Mouse (Mus musculus): Measurements from ENCODE around the gene Aak1. TPM values are rescaled to one million over a fixed set of nuclear protein-coding genes. Genes with fewer than 3 reads are reported as not detected.
"Not testable (repeated sequence)": the region's sequence is repeated elsewhere in the genome, so short reads cannot be mapped to it uniquely, and the experiment has no call there.

The Aak1 gene
- polyA plus RNA-seq, 1 experiment from 2014 or later: 16.7 TPM

GRCm38 (mm10) chr6:87004099-87004498 lies 154.8 kb downstream of the Aak1 start:
- WGBS: 80% methylated on average over 2 of the region's 2 CpGs
- H3K9me3 ChIP-seq: no peaks in the 10 kb centered on the region
- no peak overlapping the region for H3K9ac ChIP-seq
- no peak overlapping the region for H3K27ac ChIP-seq
- no peak overlapping the region for H3K4me2 ChIP-seq
- no peak for ATAC-seq (ENCODE audit: insufficient number of reproducible peaks, low FRiP score, low TSS enrichment, low read depth)
- peaks cover 9% of the 10 kb centered on the region for H3K4me1 ChIP-seq
- no peaks in the 10 kb centered on the region for H3K36me3 ChIP-seq
- no peak overlapping the region for H3K4me3 ChIP-seq
- no peaks in the 10 kb centered on the region for H3K27me3 ChIP-seq

DNA sequence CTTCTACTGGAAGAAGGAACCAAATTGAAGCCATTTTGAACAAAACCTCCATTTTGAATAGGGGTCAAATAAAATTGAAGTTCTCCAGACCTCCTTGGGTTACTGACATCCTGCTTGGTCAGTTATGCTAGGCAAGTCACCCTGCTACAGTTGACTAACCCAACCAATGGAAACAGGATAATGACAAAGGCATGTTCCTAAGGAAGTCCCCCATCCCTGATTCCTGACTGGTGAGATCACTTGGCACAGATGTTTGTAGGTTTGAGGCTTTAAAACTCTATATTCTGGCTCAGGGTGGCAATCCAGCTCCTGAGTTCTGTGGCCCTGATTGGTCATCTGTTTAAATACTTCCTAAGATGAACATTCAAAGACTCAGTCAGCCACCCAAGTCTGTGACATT lies 156.3 kb downstream of the Aak1 start:
- H3K4me1 ChIP-seq: peaks cover 18% of the 10 kb centered on the region

GRCm38 (mm10) chr6:87008887-87009286 lies 159.6 kb downstream of the Aak1 start, which contains the start of gene Nfu1:
Gene Nfu1, plus strand, starts transcription at chr6:87009236.
- Histone ChIP-seq H3K4me3 (peak within 1 kb of the TSS; percentile 97), H3K9me3 (no peaks in the 10 kb centered on the region), H3K27me3 (no peaks in the 10 kb centered on the region), H3K27ac (peak within 1 kb of the TSS; percentile 86), H3K9ac (peak within 1 kb of the TSS; percentile 93), H3K4me2 (peak within 1 kb of the TSS; percentile 55), H3K36me3 (peaks cover 12% of the 10 kb centered on the region), H3K4me1 (peaks cover 14% of the 10 kb centered on the region)
- 64% methylated on average over 6 of the region's 6 CpGs for WGBS
- no peak for ATAC-seq (ENCODE audit: insufficient number of reproducible peaks, low FRiP score, low TSS enrichment, low read depth)

More for the DNA sequence above, 156.3 kb downstream of the Aak1 start:
- no peak overlapping the region for H3K4me2 ChIP-seq
- no peak overlapping the region for H3K4me3 ChIP-seq
- no peak overlapping the region for H3K27ac ChIP-seq
- H3K27me3 ChIP-seq: no peaks in the 10 kb centered on the region
- H3K36me3 ChIP-seq: no peaks in the 10 kb centered on the region
- H3K9me3 ChIP-seq: no peaks in the 10 kb centered on the region
- ATAC-seq (ENCODE audit: insufficient number of reproducible peaks, low FRiP score, low TSS enrichment, low read depth): no peak
- no peak overlapping the region for H3K9ac ChIP-seq

DNA sequence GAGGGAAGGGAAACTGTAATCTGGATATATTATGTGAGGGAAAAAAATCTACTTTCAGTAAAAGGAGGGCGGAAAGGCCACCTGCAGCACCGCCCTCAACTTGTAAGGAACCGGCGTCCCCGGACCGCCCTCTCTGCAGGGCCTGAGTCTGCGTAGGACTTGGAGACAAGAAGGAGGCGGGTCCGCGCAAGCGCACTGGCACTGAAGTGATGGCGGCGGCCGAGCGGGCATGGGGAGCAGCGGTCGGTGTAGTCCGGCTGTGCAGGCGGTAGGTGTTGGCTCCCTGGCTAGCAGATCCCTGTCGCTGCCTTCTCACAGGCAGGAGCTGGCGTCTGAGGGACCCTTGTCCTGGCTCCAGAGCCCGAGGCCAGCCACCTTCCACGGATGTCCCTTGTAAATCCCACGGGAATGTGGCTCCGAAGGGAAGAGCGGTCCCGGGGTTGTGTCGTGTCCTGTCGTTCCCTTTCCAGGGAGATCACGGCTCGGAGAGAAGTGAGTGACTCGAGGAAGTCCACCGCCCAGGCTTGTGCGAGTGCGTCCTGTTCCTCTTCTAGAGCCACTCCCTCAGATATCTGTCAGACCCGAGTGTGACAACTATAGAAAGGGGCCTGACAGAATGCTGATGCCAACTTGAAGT lies 160.5 kb downstream of the Aak1 start:
- 0% methylated on average over 36 of the region's 36 CpGs for WGBS

DNA sequence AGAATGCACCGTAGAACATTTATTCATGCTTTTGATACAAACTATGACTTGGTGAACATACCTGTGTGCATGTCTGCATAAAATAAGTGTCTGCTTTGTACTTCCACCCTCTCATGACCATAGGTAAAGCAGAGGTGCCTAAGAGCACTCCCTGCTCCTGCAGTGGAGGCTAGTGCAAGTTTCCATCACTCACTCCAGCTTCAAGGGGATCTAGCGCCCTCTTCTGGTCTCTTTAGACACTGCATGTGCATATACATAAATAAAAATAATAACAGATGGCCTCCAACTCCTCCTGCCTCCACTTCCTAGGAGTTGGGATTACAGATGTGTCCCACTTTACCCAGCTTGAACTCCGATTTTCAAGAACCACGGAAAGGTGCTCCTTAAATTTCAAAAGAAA lies 167.6 kb downstream of the Aak1 start:
- H3K9ac ChIP-seq: no peak overlapping the region
- 54% methylated on average over 4 of the region's 4 CpGs for whole genome bisulfite sequencing
- H3K27ac ChIP-seq: no peak overlapping the region
- no peak overlapping the region for H3K4me2 ChIP-seq
- H3K27me3 ChIP-seq: no peaks in the 10 kb centered on the region
- H3K4me3 ChIP-seq: no peak overlapping the region
- no peaks in the 10 kb centered on the region for H3K4me1 ChIP-seq
- no peaks in the 10 kb centered on the region for H3K9me3 ChIP-seq
- no peak for ATAC-seq (ENCODE audit: insufficient number of reproducible peaks, low FRiP score, low TSS enrichment, low read depth)
- peaks cover 70% of the 10 kb centered on the region for H3K36me3 ChIP-seq

More for the DNA sequence above, 160.5 kb downstream of the Aak1 start:
- peak overlapping the region; percentile 93 for H3K9ac ChIP-seq
- no peaks in the 10 kb centered on the region for H3K27me3 ChIP-seq
- no peaks in the 10 kb centered on the region for H3K9me3 ChIP-seq
- H3K4me3 ChIP-seq: peak overlapping the region; percentile 97
- peak overlapping the region; percentile 86 for H3K27ac ChIP-seq
- ATAC-seq (ENCODE audit: insufficient number of reproducible peaks, low FRiP score, low TSS enrichment, low read depth): peak; percentile 91
- H3K4me1 ChIP-seq: peaks cover 14% of the 10 kb centered on the region
- H3K36me3 ChIP-seq: peaks cover 17% of the 10 kb centered on the region
- H3K4me2 ChIP-seq: peak overlapping the region; percentile 55

DNA sequence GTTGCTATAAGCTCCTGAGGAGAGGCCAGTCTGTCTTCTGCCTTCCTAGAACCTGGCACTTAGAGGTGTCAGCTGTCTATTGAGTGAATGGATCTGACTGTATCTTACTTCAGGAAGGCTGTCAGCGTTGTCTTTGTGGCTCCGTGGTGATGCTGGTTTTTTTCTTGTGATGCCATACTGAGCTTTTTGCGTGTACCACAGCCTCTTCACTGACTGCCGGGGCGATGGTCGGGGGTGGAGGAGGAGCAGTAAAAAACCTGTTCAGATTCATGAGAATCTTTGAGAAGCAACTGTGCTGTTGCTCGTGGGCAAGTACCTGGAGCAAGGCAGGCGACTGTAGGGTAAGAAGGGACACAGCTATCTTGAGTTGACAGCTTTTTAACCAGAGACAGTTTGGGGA lies 169.6 kb downstream of the Aak1 start:
- Histone ChIP-seq H3K9me3 (no peaks in the 10 kb centered on the region), H3K27me3 (no peaks in the 10 kb centered on the region), H3K9ac (no peak overlapping the region), H3K4me1 (no peaks in the 10 kb centered on the region), H3K4me2 (no peak overlapping the region), H3K27ac (no peak overlapping the region), H3K36me3 (peaks cover 72% of the 10 kb centered on the region), H3K4me3 (no peak overlapping the region)
- no peak for ATAC-seq (ENCODE audit: insufficient number of reproducible peaks, low FRiP score, low TSS enrichment, low read depth)
- 88% methylated on average over 8 of the region's 8 CpGs for WGBS

- H3K27ac ChIP-seq: no peak overlapping the region
- no peaks in the 10 kb centered on the region for H3K27me3 ChIP-seq
- no peak for ATAC-seq (ENCODE audit: insufficient number of reproducible peaks, low FRiP score, low TSS enrichment, low read depth)
- no peak overlapping the region for H3K4me3 ChIP-seq
- 98% methylated on average over 12 of the region's 12 CpGs for WGBS
- peaks cover 84% of the 10 kb centered on the region for H3K36me3 ChIP-seq
- H3K9ac ChIP-seq: no peak overlapping the region
- H3K4me2 ChIP-seq: no peak overlapping the region
- H3K4me1 ChIP-seq: no peaks in the 10 kb centered on the region
- no peaks in the 10 kb centered on the region for H3K9me3 ChIP-seq
Observed at GRCm38 (mm10) chr6:87021791-87022190, 172.5 kb downstream of the Aak1 start.

- ATAC-seq (ENCODE audit: insufficient number of reproducible peaks, low FRiP score, low TSS enrichment, low read depth): no peak
- Histone ChIP-seq H3K9me3 (no peaks in the 10 kb centered on the region), H3K4me1 (no peaks in the 10 kb centered on the region), H3K4me2 (no peak overlapping the region), H3K27ac (no peak overlapping the region), H3K27me3 (no peaks in the 10 kb centered on the region), H3K9ac (no peak overlapping the region), H3K36me3 (peaks cover 62% of the 10 kb centered on the region), H3K4me3 (no peak overlapping the region)
- WGBS: 68% methylated on average over 7 of the region's 7 CpGs
Observed at GRCm38 (mm10) chr6:87026980-87027379, 177.7 kb downstream of the Aak1 start.

DNA sequence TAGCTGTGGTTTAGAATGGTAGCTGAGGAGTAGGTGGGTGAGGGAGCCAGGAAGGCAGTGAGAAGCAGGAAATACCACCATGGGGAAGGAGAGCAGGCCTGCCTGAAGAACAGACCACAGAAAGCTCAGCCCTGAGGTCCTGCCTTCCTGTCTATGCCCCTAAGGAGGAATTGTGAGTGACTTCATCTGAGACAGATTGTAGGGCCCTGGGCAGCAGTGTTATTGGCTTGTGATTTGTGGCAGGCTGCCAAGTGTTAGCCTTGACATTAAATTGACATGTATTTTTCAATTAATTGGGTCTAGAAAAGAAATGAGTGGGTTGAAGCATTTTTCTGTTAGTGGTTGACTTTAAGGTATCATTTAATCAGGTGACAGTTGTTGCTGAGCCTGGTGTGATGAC lies 179.6 kb downstream of the Aak1 start:
- no peak for ATAC-seq (ENCODE audit: insufficient number of reproducible peaks, low FRiP score, low TSS enrichment, low read depth)
- no peaks in the 10 kb centered on the region for H3K9me3 ChIP-seq
- H3K4me1 ChIP-seq: no peaks in the 10 kb centered on the region
- H3K27ac ChIP-seq: no peak overlapping the region
- no peak overlapping the region for H3K4me3 ChIP-seq
- no peak overlapping the region for H3K4me2 ChIP-seq
- peaks cover 48% of the 10 kb centered on the region for H3K36me3 ChIP-seq
- no peak overlapping the region for H3K9ac ChIP-seq
- H3K27me3 ChIP-seq: no peaks in the 10 kb centered on the region

GRCm38 (mm10) chr6:87031310-87031709 lies 182.0 kb downstream of the Aak1 start:
- not testable (repeated sequence) for H3K4me2 ChIP-seq; H3K4me1 ChIP-seq; H3K9me3 ChIP-seq; H3K9ac ChIP-seq; H3K27me3 ChIP-seq; H3K4me3 ChIP-seq; ATAC-seq (ENCODE audit: insufficient number of reproducible peaks, low FRiP score, low TSS enrichment, low read depth); H3K27ac ChIP-seq
- 58% methylated on average over 7 of the region's 7 CpGs for WGBS
- H3K36me3 ChIP-seq: peaks cover 26% of the 10 kb centered on the region

DNA sequence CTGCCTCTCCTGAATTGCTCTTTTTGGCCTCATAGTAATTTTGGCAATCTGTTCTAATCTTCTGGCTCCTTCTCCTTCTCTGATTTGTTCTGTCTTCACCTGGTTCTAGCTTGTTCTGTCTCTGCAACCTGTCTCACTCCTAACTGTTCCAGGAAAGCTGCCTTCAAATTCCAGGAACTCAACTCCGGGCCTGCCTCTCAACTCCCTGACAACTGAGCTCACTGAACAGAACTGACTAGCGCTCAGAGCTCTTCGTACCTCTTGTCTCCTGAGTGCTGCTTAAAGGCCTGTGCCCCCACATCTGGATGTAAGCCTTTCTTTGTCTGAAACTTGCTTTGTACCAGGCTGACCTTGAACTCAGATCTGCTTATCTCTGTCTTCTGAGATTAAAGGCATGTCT lies 183.1 kb downstream of the Aak1 start:
- no peak overlapping the region for H3K4me3 ChIP-seq
- no peaks in the 10 kb centered on the region for H3K27me3 ChIP-seq
- ATAC-seq (ENCODE audit: insufficient number of reproducible peaks, low FRiP score, low TSS enrichment, low read depth): no peak
- WGBS: 90% methylated on average over 3 of the region's 3 CpGs
- peaks cover 19% of the 10 kb centered on the region for H3K36me3 ChIP-seq
- no peak overlapping the region for H3K9ac ChIP-seq
- no peak overlapping the region for H3K27ac ChIP-seq
- no peak overlapping the region for H3K4me2 ChIP-seq
- no peaks in the 10 kb centered on the region for H3K9me3 ChIP-seq
- no peaks in the 10 kb centered on the region for H3K4me1 ChIP-seq

- Histone ChIP-seq H3K27me3 (no peaks in the 10 kb centered on the region), H3K4me2 (no peak overlapping the region), H3K27ac (no peak overlapping the region), H3K9me3 (no peaks in the 10 kb centered on the region), H3K4me1 (no peaks in the 10 kb centered on the region), H3K4me3 (no peak overlapping the region), H3K9ac (no peak overlapping the region), H3K36me3 (peaks cover 9% of the 10 kb centered on the region; the same call in 1 of the 2 replicates)
- 80% methylated on average over 3 of the region's 3 CpGs for WGBS
- ATAC-seq (ENCODE audit: insufficient number of reproducible peaks, low FRiP score, low TSS enrichment, low read depth): no peak
Observed at GRCm38 (mm10) chr6:87034395-87034794, 185.1 kb downstream of the Aak1 start.

Measured in limb, embryonic 15.5 days (tissue).